Mouse (Mus musculus) cerebellum, postnatal 36 days (tissue): ENCODE measurements around the gene Zfy1.
"Not testable (repeated sequence)": the region's sequence is repeated elsewhere in the genome, so short reads cannot be mapped to it uniquely, and the experiment has no call there.

Source experiments
- DNase-seq, 2 experiments: peaks; one replicate each; pipeline ENCODE4 v3.0.0; 2021 to 2022; ENCODE audit warnings: mixed read lengths in 2 of 2

The Zfy1 gene

GRCm38 (mm10) chrY:797309-797708 is at the start of gene Zfy1:
Gene Zfy1 (minus strand): TSS chrY:797409.
- DNase-seq, result not testable (repeated sequence)

DNA sequence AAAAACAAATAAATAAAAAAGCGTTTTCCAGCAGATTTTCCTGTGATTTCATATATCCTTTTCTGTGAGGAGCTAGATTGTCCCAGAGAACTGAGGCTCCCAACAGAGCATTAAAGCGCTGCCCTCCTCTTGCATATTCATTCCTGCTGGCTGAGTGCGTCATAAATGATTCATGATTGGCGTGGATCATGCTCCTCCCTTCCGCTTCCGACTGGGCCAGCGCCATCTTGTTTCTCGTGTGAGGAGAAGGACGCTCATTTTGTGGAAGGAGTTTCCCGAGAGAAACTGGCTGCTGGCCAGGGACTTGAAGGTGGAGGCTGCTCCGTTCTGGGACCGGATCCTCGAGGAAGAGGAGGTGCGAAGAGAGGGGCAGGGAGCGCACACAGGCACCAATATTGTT is 21.2 kb upstream of the Zfy1 start, which contains the start of gene Uba1y:
Gene Uba1y, plus strand, starts transcription at position 254 of the 400 bp plus-strand sequence.
- DNase-seq, result no peak

- no peak for DNase-seq
These were observed 11.9 kb upstream of the Zfy1 start for GRCm38 (mm10) chrY:808991-809661.
